Mouse (Mus musculus) liver, adult 2 months (tissue): Measurements from ENCODE around the gene Gm43064.
"Not testable (repeated sequence)": the region's sequence is repeated elsewhere in the genome, so short reads cannot be mapped to it uniquely, and the experiment has no call there.

ENCODE experiments used
- CTCF ChIP-seq: fragments of 200-500 bp; IDR thresholded peaks from 2 replicates; pipeline ENCODE4 v1.5.1; 2011; ENCODE audit warnings: low read depth, low read length, control low read depth
- POLR2A ChIP-seq: fragments of 200-500 bp; IDR thresholded peaks from 2 replicates; pipeline ENCODE4 v1.6.1; 2011; ENCODE audit warnings: low read length, control low read depth; ENCODE audit not compliant: insufficient read depth; ENCODE audit errors: extremely low read depth

DNA sequence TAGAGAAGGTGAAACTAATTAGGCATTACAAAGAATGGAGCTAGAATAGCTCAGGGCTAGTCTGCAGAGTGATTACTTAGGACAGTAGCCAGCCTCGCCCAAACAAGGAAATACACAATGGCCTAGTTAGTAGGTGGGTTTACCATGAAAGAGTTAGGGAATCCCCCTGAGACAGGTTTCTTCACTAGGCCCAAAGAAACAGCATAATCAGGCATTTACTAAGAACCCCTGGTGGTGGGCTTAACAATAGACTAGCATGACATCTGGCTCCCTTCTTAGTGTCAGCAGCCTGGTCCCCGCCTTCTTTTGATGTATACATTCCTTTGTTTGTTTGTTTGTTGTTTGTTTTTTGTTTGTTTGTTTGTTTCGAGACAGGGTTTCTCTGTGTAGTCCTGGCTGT lies 30.8 kb downstream of the Gm43064 start:
- TF ChIP-seq POLR2A, CTCF: not testable (repeated sequence)
